Mouse (Mus musculus): ENCODE results near the gene Xpr1.

The Xpr1 gene

GRCm38 (mm10) chr1:155416701-155417677 is at the start of gene Xpr1:
Xpr1 (minus strand) TSS chr1:155417415.
- DNase-seq, result peak; percentile 95 to 97

GRCm38 (mm10) chr1:155463442-155463841 is 46.2 kb upstream of the Xpr1 start:
- DNase-seq, result no peak

GRCm38 (mm10) chr1:155462582-155462981 is 45.4 kb upstream of the Xpr1 start:
- no peak for DNase-seq

- no peak for DNase-seq
Measured at GRCm38 (mm10) chr1:155457532-155457931, 40.3 kb upstream of the Xpr1 start.

- no peak for DNase-seq
Measured at GRCm38 (mm10) chr1:155453180-155453579, 36.0 kb upstream of the Xpr1 start.

- DNase-seq, result no peak
Measured at GRCm38 (mm10) chr1:155448932-155449331, 31.7 kb upstream of the Xpr1 start.

- DNase-seq, result no peak
Measured at GRCm38 (mm10) chr1:155447277-155447676, 30.1 kb upstream of the Xpr1 start.

- DNase-seq, result no peak
Measured at GRCm38 (mm10) chr1:155443115-155443514, 25.9 kb upstream of the Xpr1 start.

GRCm38 (mm10) chr1:155442521-155443001 is 25.3 kb upstream of the Xpr1 start:
- no peak for DNase-seq

- no peak for DNase-seq
Measured at GRCm38 (mm10) chr1:155439551-155439950, 22.3 kb upstream of the Xpr1 start.

GRCm38 (mm10) chr1:155438525-155438924 is 21.3 kb upstream of the Xpr1 start:
- no peak for DNase-seq

GRCm38 (mm10) chr1:155429304-155429703 is 12.1 kb upstream of the Xpr1 start:
- DNase-seq, result no peak

- no peak for DNase-seq
Measured at GRCm38 (mm10) chr1:155427126-155427865, 10.1 kb upstream of the Xpr1 start.

- DNase-seq, result no peak
Measured at GRCm38 (mm10) chr1:155425743-155426315, 8.6 kb upstream of the Xpr1 start.

GRCm38 (mm10) chr1:155425285-155425684 is 8.1 kb upstream of the Xpr1 start:
- no peak for DNase-seq

- DNase-seq, result no peak
Measured at GRCm38 (mm10) chr1:155423801-155424200, 6.6 kb upstream of the Xpr1 start.

- no peak for DNase-seq
Measured at GRCm38 (mm10) chr1:155422022-155422421, 4.8 kb upstream of the Xpr1 start.

GRCm38 (mm10) chr1:155416147-155416700 is 991 bp downstream of the Xpr1 start:
- DNase-seq, result no peak

GRCm38 (mm10) chr1:155415421-155415820 is 1.8 kb downstream of the Xpr1 start:
- DNase-seq, result no peak

- DNase-seq, result no peak
Measured at GRCm38 (mm10) chr1:155412705-155413104, 4.5 kb downstream of the Xpr1 start.

GRCm38 (mm10) chr1:155408577-155408966 is 8.6 kb downstream of the Xpr1 start:
- DNase-seq, result no peak

GRCm38 (mm10) chr1:155407697-155408576 is 9.3 kb downstream of the Xpr1 start:
- no peak for DNase-seq
